Mouse (Mus musculus): ENCODE data around the gene H2afz. TPM values are rescaled to one million over a fixed set of nuclear protein-coding genes. Genes with fewer than 3 reads are reported as not detected.

H2afz gene
- polyA plus RNA-seq (2017; shearing (Covaris generic)), result 854 TPM

DNA sequence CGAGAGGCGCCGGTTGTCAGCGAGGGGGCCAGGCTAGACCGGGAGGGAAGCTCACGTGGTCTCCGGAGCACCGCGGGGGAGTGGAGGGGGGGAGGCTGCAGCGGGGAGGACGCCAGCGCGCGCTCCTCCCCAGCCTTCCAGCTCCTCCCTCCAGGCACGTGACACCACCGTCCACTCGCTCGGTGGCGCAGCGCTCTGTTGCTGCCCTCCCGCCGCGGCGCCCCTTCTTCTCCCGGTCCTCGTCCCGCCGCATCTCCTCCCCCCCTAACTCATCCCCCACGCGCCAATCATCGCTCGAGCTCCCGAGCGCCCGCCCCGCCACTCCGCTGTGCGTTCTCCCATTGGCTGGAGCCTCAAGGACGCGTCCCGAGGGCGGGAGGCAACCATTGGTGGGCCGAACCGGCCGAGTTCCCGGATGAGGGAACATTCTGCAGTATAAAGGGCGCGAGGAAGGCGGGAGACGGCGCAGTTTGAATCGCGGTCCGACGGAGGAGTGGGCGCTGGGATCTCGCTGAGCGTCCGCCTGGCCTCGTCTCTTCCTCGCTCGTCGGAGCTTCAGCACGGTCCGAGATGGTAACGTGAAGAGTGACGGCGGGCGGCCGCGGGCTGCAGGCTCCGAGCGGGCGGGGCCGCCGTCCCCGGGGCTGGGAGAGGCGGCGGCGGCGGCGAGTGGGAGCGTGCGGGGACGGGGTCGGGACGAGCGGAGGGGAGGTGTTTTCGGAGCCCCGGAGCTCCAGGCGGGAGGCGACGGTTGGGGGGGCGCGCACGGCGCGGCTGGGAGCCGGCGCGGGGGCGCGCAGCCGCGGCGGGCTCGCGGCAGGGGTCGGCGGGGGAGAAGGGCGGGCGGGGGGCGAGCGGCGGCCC lies at the start of gene H2afz:
H2afz (plus strand) TSS at position 364 of the 864 bp plus-strand sequence.

DNA sequence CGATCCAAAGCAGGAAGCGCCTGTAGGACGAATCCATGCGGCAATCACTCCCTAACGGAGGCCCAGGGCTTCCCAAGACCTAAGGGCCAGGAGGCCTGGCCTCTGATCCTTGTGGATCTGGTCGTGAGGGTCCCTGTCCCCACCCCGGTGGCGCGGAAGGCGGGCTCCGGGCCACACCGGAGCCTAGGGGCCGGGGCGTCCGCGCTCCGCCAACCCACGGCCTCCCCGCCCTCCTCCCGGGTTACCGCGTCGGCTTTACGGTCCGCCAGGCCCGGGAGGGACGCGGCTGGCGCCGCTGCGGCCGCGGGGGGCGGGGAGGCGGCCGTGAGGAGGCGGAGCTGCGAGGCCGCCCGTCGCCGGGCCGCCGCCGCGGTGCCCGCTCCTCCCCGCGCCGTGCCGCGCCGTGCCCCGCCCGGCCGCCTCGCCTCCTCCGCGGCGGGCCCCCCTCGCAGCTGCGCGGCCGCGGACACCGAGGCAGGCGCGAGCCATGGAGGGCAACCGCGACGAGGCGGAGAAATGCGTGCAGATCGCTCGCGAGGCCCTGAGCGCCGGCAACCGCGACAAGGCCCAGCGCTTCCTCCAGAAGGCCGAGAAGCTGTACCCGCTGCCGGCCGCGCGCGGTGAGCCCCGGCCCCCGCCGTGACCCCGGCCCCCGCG lies 3.3 kb downstream of the H2afz start, which contains the start of gene Dnajb14:
Dnajb14 (plus strand) TSS at position 239 of the 657 bp plus-strand sequence.

Other genes starting within 250 kb of the H2afz start
- gene Ddit4l, start 242.9 kb upstream of the H2afz start, polyA plus RNA-seq (2017; shearing (Covaris generic)), result not detected
- gene Gm21962, start 193.0 kb upstream of the H2afz start, polyA plus RNA-seq (2017; shearing (Covaris generic)), result not detected
- gene Dnajb14, start 3.2 kb downstream of the H2afz start, polyA plus RNA-seq (2017; shearing (Covaris generic)), result 5.5 TPM
- 58.7 TPM for gene Lamtor3, start 54.0 kb downstream of the H2afz start, polyA plus RNA-seq (2017; shearing (Covaris generic))
- 70.9 TPM for gene Dapp1, start 117.1 kb downstream of the H2afz start, polyA plus RNA-seq (2017; shearing (Covaris generic))
- not detected for gene 1110002E22Rik, start 200.6 kb downstream of the H2afz start, polyA plus RNA-seq (2017; shearing (Covaris generic))
- not detected for gene Gm5105, start 202.9 kb downstream of the H2afz start, polyA plus RNA-seq (2017; shearing (Covaris generic))